Mouse (Mus musculus) adrenal gland, adult 2 months (tissue): Measurements from ENCODE around the gene Lipo3. TPM values are rescaled to one million over a fixed set of nuclear protein-coding genes. Genes with fewer than 3 reads are reported as not detected.
"Not testable (repeated sequence)": the region's sequence is repeated elsewhere in the genome, so short reads cannot be mapped to it uniquely, and the experiment has no call there.

Experiments used
- DNase-seq: peaks from one replicate; pipeline ENCODE4 v3.0.0; 2021
- long read RNA-seq: library from polyadenylated mRNA; stranded (forward); transcript quantifications from one replicate; pipeline ENCODE4 v2.0.0, GENCODE M21; 2021
- microRNA-seq, 2 experiments: library from miRNA; unstranded; fragments of <30 nt; microRNA quantifications; one replicate each; pipeline ENCODE4 v1.2.0; 2021
- polyA plus RNA-seq: library from polyadenylated mRNA; depleted of rRNA; stranded (reverse); fragments of >200 nt; gene quantifications from 2 replicates; pipeline ENCODE4 v1.2.3, GENCODE M21; 2012; rRNA removed
- total RNA-seq, 2 experiments: library from RNA; stranded (reverse); gene quantifications; 2 replicates each; pipeline ENCODE4 v1.2.3; 2021

Gene Lipo3
- 10 to 100 TPM; 12.2 to 14.1 TPM for total RNA-seq
- 3.3 and 4.1 TPM in 2 replicates for polyA plus RNA-seq
- long read RNA-seq, transcript Lipo3-202 (11 exons, 2,839 nt): major isoform, 13 of 19 reads
- long read RNA-seq, partial matches to known transcripts: 1 of 19 reads
- long read RNA-seq, other reads (novel, unspliced or antisense): 5 of 19 reads

- DNase-seq: peak; percentile 43
These were observed at the start of gene Lipo3 for GRCm38 (mm10) chr19:33761287-33762086. Gene Lipo3, minus strand, starts transcription at chr19:33761951.

- DNase-seq: not testable (repeated sequence)
These were observed 25.6 kb upstream of the Lipo3 start, which contains the start of gene Lipo1 for GRCm38 (mm10) chr19:33787359-33787758. Gene Lipo1, minus strand, starts transcription at chr19:33787459.

GRCm38 (mm10) chr19:33786576-33787277 lies 25.0 kb upstream of the Lipo3 start:
- DNase-seq: no peak

GRCm38 (mm10) chr19:33751259-33751658 lies 10.5 kb downstream of the Lipo3 start, which contains the start of gene Lipo2:
Gene Lipo2, minus strand, starts transcription at chr19:33751359.
- DNase-seq: not testable (repeated sequence)

GRCm38 (mm10) chr19:33625152-33625551 lies 136.6 kb downstream of the Lipo3 start, which contains the start of gene Gm8978:
Gene Gm8978, minus strand, starts transcription at chr19:33625252.
- not testable (repeated sequence) for DNase-seq

DNA sequence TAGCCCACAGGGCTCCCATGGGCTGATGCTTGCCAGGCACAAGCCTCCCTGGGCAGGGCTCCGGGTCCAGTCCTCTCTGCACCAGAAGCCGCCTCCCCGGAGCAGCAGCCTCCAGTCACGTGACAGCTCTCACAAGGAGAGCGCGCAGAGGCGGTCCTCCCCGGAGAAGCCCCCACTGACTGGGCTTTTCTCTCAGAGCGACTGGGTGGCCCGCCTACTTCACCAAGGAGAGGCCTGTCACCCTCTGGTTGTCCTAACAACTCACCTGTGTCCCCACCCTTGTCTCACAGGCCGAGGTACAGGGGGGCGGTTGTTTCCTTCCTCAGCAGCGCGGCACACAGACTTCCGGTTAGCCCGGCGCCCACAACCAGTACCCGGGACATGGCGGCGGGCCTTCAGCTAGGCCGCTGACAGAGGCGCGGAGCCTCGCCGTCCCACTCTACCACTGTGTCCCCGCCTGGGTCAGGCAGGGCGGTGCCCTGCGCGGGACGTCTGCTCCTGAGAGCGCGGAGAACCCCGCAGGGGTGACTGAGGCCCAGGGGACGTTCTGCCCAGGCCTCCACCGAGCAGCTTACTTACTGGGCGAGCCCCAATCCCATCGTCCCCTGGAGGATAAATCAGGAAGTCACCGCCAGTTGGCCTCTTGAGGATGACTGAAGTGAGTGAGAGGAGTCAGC lies 172.0 kb downstream of the Lipo3 start:
- DNase-seq: peak; percentile 68

- DNase-seq: not testable (repeated sequence)
These were observed 193.2 kb downstream of the Lipo3 start for GRCm38 (mm10) chr19:33568551-33568950.

DNA sequence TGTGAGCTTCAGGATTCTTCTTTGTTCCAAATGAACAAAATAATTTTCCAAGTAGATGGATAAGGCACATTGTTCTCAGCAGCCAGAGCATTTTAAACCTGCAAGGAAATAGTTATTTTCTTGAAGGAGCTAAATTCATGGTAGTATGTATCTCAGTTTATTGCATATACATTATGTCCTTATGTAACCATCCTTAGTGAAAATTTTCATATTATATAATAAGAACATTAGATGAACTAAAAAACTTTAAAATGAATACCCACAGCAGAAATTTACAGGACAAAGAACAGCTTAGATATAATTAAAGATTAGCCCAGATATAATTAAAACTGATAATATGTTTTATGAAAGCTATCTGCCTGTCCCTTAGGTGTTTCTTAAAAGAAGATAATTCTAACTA lies 244.1 kb downstream of the Lipo3 start, which contains the start of gene Lipo4:
TSS of gene Lipo4 (minus strand) at position 101 of the 400 bp plus-strand sequence.
- no peak for DNase-seq

Small RNA genes within 50 kb of the gene (microRNA-seq; reads per million reads assigned to microRNA genes)
- gene Gm27440: 0 reads per million in 2 experiments

Other genes with a start within 250 kb of the Lipo3 start
- under 1 TPM; 0.20 to 0.41 TPM for gene Lipo4, start 244.2 kb downstream of the Lipo3 start, total RNA-seq
- not detected in 2 replicates for gene Lipo4, start 244.2 kb downstream of the Lipo3 start, polyA plus RNA-seq
- gene Gm8978, start 136.7 kb downstream of the Lipo3 start, total RNA-seq: not detected
- not detected in 2 replicates for gene Gm8978, start 136.7 kb downstream of the Lipo3 start, polyA plus RNA-seq
- gene Lipo2, start 10.6 kb downstream of the Lipo3 start, total RNA-seq: under 1 TPM; 0.26 to 0.45 TPM
- not detected in 2 replicates for gene Lipo2, start 10.6 kb downstream of the Lipo3 start, polyA plus RNA-seq
- not detected for gene Lipo1, start 25.5 kb upstream of the Lipo3 start, total RNA-seq
- not detected in 2 replicates for gene Lipo1, start 25.5 kb upstream of the Lipo3 start, polyA plus RNA-seq
- not detected for gene Lipf, start 199.2 kb upstream of the Lipo3 start, total RNA-seq
- not detected in 2 replicates for gene Lipf, start 199.2 kb upstream of the Lipo3 start, polyA plus RNA-seq
- gene Lipk, start 246.3 kb upstream of the Lipo3 start, total RNA-seq: under 1 TPM; 0.17 to 0.35 TPM
- 0.04 TPM in 1 of 2 replicates, not detected in the other for gene Lipk, start 246.3 kb upstream of the Lipo3 start, polyA plus RNA-seq